Mouse (Mus musculus) intestine, embryonic 14.5 days (tissue): ENCODE measurements around the gene Fancg. TPM values are rescaled to one million over a fixed set of nuclear protein-coding genes. Genes with fewer than 3 reads are reported as not detected.

Experiments used
- ATAC-seq: fragments of 200-750 bp; cut with Nextera tagmentation; replicated peaks from 2 replicates; pipeline ENCODE4 v1.8.0; 2017; ENCODE audit warnings: low read depth, moderate number of reproducible peaks, moderate TSS enrichment, moderate library complexity; ENCODE audit not compliant: low FRiP score, low TSS enrichment
- DNase-seq: peaks from one replicate; pipeline ENCODE4 v3.0.0-alpha.2; 2018; ENCODE audit warnings: low spot score
- H3K27ac ChIP-seq: fragments of 300-500 bp; sonication (generic); 2 replicates; pipeline ENCODE4 v1.5.1; 2014; ENCODE audit warnings: low read depth, mild to moderate bottlenecking, control low read depth
- H3K27me3 ChIP-seq: fragments of 300-500 bp; sonication (generic); replicated peaks from 2 replicates; pipeline ENCODE4 v1.6.1; 2014; ENCODE audit warnings: low read length, control low read depth; ENCODE audit not compliant: control insufficient read depth, insufficient read depth
- H3K36me3 ChIP-seq: fragments of 300-500 bp; sonication (generic); 2 replicates; pipeline ENCODE4 v1.6.1; 2014; ENCODE audit warnings: low read length, control low read depth; ENCODE audit not compliant: control insufficient read depth, insufficient read depth
- H3K4me1 ChIP-seq: fragments of 300-500 bp; sonication (generic); replicated peaks from 2 replicates; pipeline ENCODE4 v1.6.1; 2014; ENCODE audit warnings: low read length, control low read depth, mixed read lengths; ENCODE audit not compliant: control insufficient read depth, insufficient read depth
- H3K4me2 ChIP-seq: fragments of 300-500 bp; sonication (generic); 2 replicates; pipeline ENCODE4 v1.6.1; 2014; ENCODE audit warnings: low read length
- H3K4me3 ChIP-seq: fragments of 300-500 bp; sonication (generic); 2 replicates; pipeline ENCODE4 v1.5.1; 2014; ENCODE audit warnings: low read depth, low read length, control low read depth, mixed read lengths
- H3K9ac ChIP-seq: fragments of 300-500 bp; sonication (generic); 2 replicates; pipeline ENCODE4 v1.6.1; 2014; ENCODE audit warnings: mild to moderate bottlenecking, low read length
- H3K9me3 ChIP-seq: fragments of 300-500 bp; sonication (generic); 2 replicates; pipeline ENCODE4 v1.6.1; 2016; ENCODE audit warnings: low read length, control low read depth; ENCODE audit not compliant: control insufficient read depth
- whole genome bisulfite sequencing: fragments of 180-500 bp; shearing (Covaris S2); extraction: QIAGEN DNeasy Blood & Tissue Kit; methylation state at CpG from one replicate; pipeline ENCODE4 v1.1.7; 2014; 5-methylcytosine and 5-hydroxymethylcytosine counted together
- polyA plus RNA-seq: library from polyadenylated mRNA; unstranded; fragments of >200 nt; fragmentation: Nextera tagmentation; extraction: Ambion mirVana; gene quantifications from 2 replicates; pipeline ENCODE4 v1.2.1, GENCODE M21; 2014

The Fancg gene
- polyA plus RNA-seq, 1 experiment from 2014 or later, result 16.6 TPM

GRCm38 (mm10) chr4:43030352-43030751, 20.0 kb upstream of the Fancg start:
- Histone ChIP-seq H3K27me3 (no peaks in the 10 kb centered on the region), H3K27ac (no peak overlapping the region), H3K4me1 (peaks cover 9% of the 10 kb centered on the region; the same call in 1 of the 2 replicates), H3K4me2 (peak overlapping the region; percentile 70), H3K9ac (peak overlapping the region; percentile 90), H3K9me3 (no peaks in the 10 kb centered on the region), H3K36me3 (peaks cover 55% of the 10 kb centered on the region), H3K4me3 (peak overlapping the region; percentile 87)
- WGBS, result 71% methylated on average over 9 of the region's 9 CpGs
- DNase-seq (no peak), ATAC-seq (no peak)

DNA sequence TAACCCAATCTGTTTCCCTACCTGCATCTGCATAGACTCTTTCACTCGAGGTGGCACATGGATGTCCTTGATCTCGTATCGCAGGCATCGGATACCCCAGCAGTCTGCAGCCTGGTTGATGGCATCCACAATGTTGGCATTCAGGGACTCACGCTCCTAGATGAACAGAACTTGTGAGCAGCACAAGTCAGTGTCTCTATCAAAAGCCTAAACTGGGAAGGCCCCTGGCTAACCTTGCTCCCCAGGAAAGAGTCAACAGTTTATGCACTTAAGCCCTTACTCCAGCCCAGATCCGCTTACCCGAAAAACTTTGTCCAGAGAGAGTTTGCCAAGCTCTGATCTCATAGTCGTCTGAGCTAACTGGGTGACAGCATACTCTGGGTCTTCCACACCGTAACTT, 19.4 kb upstream of the Fancg start:
- no peak overlapping the region for H3K27ac ChIP-seq
- ATAC-seq (no peak), DNase-seq (no peak)
- H3K4me3 ChIP-seq, result no peak overlapping the region
- no peaks in the 10 kb centered on the region for H3K9me3 ChIP-seq
- peaks cover 10% of the 10 kb centered on the region for H3K4me1 ChIP-seq
- peaks cover 53% of the 10 kb centered on the region for H3K36me3 ChIP-seq
- no peak overlapping the region for H3K4me2 ChIP-seq
- H3K9ac ChIP-seq, result no peak overlapping the region
- H3K27me3 ChIP-seq, result no peaks in the 10 kb centered on the region
- 94% methylated on average over 9 of the region's 9 CpGs for WGBS

DNA sequence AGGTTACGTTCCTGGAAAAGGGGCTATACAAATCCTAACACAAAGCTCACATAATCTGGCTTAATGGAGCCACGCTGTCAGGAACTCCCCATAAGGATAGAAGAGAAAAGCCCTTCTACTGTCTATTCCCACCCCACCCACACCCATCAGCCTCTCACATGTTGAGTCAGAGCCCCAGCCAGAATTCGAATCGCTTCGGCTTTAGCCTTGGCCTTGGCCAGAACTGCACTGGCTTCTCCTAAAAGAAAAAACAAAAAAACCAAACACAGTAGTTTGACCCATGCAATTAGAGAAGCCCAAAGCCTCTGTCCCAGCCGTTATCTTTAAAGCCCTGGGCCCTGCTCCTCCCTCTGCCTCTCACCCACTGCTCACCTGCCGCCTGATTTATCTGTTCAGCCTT, 18.8 kb upstream of the Fancg start:
- no peaks in the 10 kb centered on the region for H3K9me3 ChIP-seq
- no peak overlapping the region for H3K4me3 ChIP-seq
- ATAC-seq (no peak), DNase-seq (no peak)
- H3K4me1 ChIP-seq, result peaks cover 16% of the 10 kb centered on the region
- H3K27me3 ChIP-seq, result no peaks in the 10 kb centered on the region
- 90% methylated on average over 7 of the region's 7 CpGs for WGBS
- peaks cover 48% of the 10 kb centered on the region for H3K36me3 ChIP-seq
- no peak overlapping the region for H3K4me2 ChIP-seq
- H3K27ac ChIP-seq, result no peak overlapping the region
- H3K9ac ChIP-seq, result no peak overlapping the region

DNA sequence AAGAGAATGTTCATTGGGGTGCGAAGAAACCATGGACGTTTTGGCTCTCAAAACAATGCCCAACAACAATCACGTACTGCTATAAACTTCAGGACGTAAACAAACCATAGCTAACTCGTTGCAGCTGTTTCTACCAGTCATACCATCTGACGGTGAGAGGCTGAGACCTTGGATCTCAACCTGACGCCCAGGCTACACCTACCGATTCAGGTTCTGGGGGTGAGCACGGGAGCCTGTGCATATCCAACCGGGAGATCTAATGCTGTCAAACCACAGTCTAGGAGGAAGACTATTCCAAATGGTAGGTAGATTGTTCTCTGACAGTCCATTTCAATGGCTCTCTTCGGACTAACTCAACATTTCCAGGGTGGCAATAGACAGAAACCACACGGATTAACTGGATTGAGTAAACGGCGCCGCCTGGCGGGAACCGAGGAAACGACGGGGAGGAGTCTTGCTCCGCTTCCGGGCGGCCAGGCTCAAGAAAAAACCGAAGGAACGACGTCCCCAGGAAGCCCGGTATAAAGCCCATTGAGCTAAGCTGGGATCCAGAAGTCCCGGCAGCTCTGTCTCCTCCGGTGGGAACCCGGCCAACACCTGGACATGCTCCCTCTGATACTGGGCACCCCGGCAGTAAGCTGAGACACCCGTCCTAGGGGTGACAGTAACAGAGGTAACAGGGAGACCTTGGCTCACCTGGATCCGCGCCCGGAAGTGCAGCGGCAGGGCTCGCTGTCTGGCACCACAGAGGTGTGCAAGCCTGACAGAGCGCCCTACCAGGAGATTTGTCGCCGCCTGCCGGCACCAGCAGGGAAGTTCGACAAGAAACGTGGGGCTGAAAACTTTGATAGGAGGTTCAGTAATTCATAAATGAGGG, 15.0 kb upstream of the Fancg start, which contains the start of gene Pigo:
Gene Pigo, minus strand, starts transcription at position 736 of the 877 bp plus-strand sequence.
- H3K9me3 ChIP-seq, result no peaks in the 10 kb centered on the region
- DNase-seq (peak; percentile 98), ATAC-seq (peak; percentile 92)
- peak within 1 kb of the TSS; percentile 90 for H3K4me2 ChIP-seq
- H3K27me3 ChIP-seq, result no peaks in the 10 kb centered on the region
- peak within 1 kb of the TSS; percentile 79 for H3K27ac ChIP-seq
- peaks cover 11% of the 10 kb centered on the region for H3K4me1 ChIP-seq
- H3K36me3 ChIP-seq, result peaks cover 73% of the 10 kb centered on the region
- WGBS, result 6% methylated on average over 42 of the region's 42 CpGs
- peak within 1 kb of the TSS; percentile 60 for H3K9ac ChIP-seq
- peak within 1 kb of the TSS; percentile 64 for H3K4me3 ChIP-seq

- Histone ChIP-seq H3K9ac (peak overlapping the region; percentile 60), H3K27ac (no peak overlapping the region), H3K4me2 (peak overlapping the region; percentile 90), H3K36me3 (peaks cover 76% of the 10 kb centered on the region), H3K27me3 (no peaks in the 10 kb centered on the region), H3K9me3 (no peaks in the 10 kb centered on the region), H3K4me1 (peaks cover 8% of the 10 kb centered on the region), H3K4me3 (peak overlapping the region; percentile 64)
- 77% methylated on average over 14 of the region's 14 CpGs for WGBS
- no peak for DNase-seq
- ATAC-seq, result no peak
Observed at GRCm38 (mm10) chr4:43024673-43025072, 14.4 kb upstream of the Fancg start.

DNA sequence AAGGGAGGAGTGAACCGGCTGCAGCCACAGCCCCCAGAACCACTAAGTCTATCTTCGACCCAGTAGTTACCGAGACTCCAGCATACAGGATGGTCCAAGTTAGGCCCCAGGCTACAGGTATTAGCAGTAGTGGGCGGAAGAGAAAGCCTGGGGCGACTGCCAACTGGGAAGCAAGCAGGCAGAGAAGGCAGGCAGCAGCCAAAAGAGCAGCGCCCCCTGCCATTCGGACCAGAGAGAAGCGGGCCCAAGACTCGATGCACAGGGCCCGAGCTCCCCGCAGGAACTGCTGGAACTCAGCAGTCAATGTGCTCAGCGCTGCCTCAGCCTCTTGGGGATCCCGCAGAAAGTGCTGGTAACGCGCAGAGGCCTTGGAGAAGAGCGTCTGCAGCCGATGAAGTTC, 11.0 kb upstream of the Fancg start:
- 77% methylated on average over 17 of the region's 17 CpGs for WGBS
- DNase-seq (no peak), ATAC-seq (no peak)
- H3K4me1 ChIP-seq, result peaks cover 8% of the 10 kb centered on the region
- H3K4me2 ChIP-seq, result no peak overlapping the region
- H3K27ac ChIP-seq, result no peak overlapping the region
- no peak overlapping the region for H3K9ac ChIP-seq
- no peaks in the 10 kb centered on the region for H3K9me3 ChIP-seq
- H3K36me3 ChIP-seq, result peaks cover 72% of the 10 kb centered on the region
- H3K27me3 ChIP-seq, result no peaks in the 10 kb centered on the region
- H3K4me3 ChIP-seq, result no peak overlapping the region

- H3K4me3 ChIP-seq, result no peak overlapping the region
- no peaks in the 10 kb centered on the region for H3K27me3 ChIP-seq
- H3K4me2 ChIP-seq, result no peak overlapping the region
- H3K9ac ChIP-seq, result no peak overlapping the region
- peaks cover 72% of the 10 kb centered on the region for H3K36me3 ChIP-seq
- no peak for DNase-seq
- H3K9me3 ChIP-seq, result no peaks in the 10 kb centered on the region
- no peak overlapping the region for H3K27ac ChIP-seq
- peaks cover 8% of the 10 kb centered on the region for H3K4me1 ChIP-seq
- WGBS, result 88% methylated on average over 16 of the region's 16 CpGs
- ATAC-seq, result no peak
Observed at GRCm38 (mm10) chr4:43020876-43021275, 10.6 kb upstream of the Fancg start.

DNA sequence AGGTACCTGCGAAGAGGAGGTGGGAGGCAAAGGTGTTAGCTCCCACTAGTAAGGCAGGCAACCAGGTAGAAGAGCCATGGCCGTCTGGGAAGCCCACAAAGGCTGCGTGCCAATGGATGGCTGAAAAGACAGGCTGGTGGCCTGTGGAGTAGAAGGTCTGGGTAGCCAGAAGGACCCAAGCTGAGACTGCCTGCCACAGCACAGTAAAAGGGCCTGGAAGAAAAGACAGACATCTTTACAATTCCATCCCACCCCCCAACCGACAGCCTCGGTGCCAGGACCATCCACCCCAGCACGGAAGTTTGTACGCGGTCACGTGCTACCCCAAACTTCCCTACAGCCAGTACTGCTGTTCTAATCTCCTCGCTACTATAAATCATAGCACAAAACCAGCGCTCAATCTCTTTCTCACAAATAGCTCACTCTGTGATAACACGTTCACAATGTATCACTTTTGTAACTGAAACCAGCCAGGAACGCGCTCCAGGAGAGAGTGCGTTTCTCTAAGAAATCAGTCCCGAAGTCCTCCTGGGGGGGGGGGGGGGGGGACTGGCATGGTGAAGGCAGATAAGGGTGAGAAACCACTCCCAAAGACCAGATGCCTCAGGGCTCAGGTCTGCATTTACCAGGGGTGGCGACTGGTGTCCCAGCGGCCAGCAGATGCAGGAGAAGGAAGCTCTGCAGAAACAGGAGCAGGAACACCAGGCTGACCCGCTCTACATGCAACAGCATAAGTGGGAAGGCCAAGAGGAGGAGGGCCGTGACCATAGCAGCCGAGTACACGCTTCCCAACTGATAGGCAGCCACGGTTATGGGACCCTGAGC, 9.5 kb upstream of the Fancg start:
- ATAC-seq, result no peak
- H3K4me1 ChIP-seq, result peaks cover 8% of the 10 kb centered on the region
- peaks cover 72% of the 10 kb centered on the region for H3K36me3 ChIP-seq
- WGBS, result 91% methylated on average over 23 of the region's 23 CpGs
- no peak overlapping the region for H3K4me2 ChIP-seq
- H3K27ac ChIP-seq, result no peak overlapping the region
- no peak overlapping the region for H3K9ac ChIP-seq
- H3K9me3 ChIP-seq, result no peaks in the 10 kb centered on the region
- DNase-seq, result no peak
- H3K4me3 ChIP-seq, result no peak overlapping the region
- H3K27me3 ChIP-seq, result no peaks in the 10 kb centered on the region
